Mouse (Mus musculus) liver, postnatal 0 days (tissue): ENCODE results near the gene Hacd4. TPM values are rescaled to one million over a fixed set of nuclear protein-coding genes. Genes with fewer than 3 reads are reported as not detected.

Experiments
- ATAC-seq: fragments of 200-750 bp; cut with Nextera tagmentation; 2 replicates; pipeline ENCODE4 v1.8.0; 2017; ENCODE audit warnings: mild to moderate bottlenecking, moderate library complexity
- DNase-seq: peaks from one replicate; pipeline ENCODE4 v3.0.0-alpha.2; 2016
- H3K27ac ChIP-seq: fragments of 300-500 bp; sonication (generic); 2 replicates; pipeline ENCODE4 v1.5.1; 2014; ENCODE audit warnings: antibody characterized with exemption, moderate library complexity, mild to moderate bottlenecking, low read depth
- H3K27me3 ChIP-seq: fragments of 300-500 bp; sonication (generic); 2 replicates; pipeline ENCODE4 v1.6.1; 2014; ENCODE audit warnings: low read length, control low read depth, mixed read lengths; ENCODE audit not compliant: insufficient read depth
- H3K36me3 ChIP-seq: fragments of 300-500 bp; sonication (generic); replicated peaks from 2 replicates; pipeline ENCODE4 v1.6.1; 2014; ENCODE audit warnings: mild to moderate bottlenecking, control low read depth, low read length, moderate library complexity, mixed read lengths; ENCODE audit not compliant: insufficient read depth
- H3K4me1 ChIP-seq: fragments of 300-500 bp; sonication (generic); 2 replicates; pipeline ENCODE4 v1.6.1; 2014; ENCODE audit warnings: antibody characterized with exemption, mild to moderate bottlenecking, control low read depth; ENCODE audit not compliant: insufficient read depth
- H3K4me2 ChIP-seq: fragments of 300-500 bp; sonication (generic); 2 replicates; pipeline ENCODE4 v1.6.1; 2014; ENCODE audit warnings: low read depth, mild to moderate bottlenecking, low read length, moderate library complexity, mixed read lengths
- H3K4me3 ChIP-seq: fragments of 300-500 bp; sonication (generic); 2 replicates; pipeline ENCODE4 v1.5.1; 2014; ENCODE audit warnings: low read depth, low read length
- H3K9ac ChIP-seq: fragments of 300-500 bp; sonication (generic); replicated peaks from 2 replicates; pipeline ENCODE4 v1.6.1; 2014; ENCODE audit warnings: mild to moderate bottlenecking, moderate library complexity
- H3K9me3 ChIP-seq: fragments of 300-500 bp; sonication (generic); 2 replicates; pipeline ENCODE4 v1.6.1; 2016; ENCODE audit warnings: mild to moderate bottlenecking, control low read depth, low read length, mixed read lengths
- CTCF ChIP-seq: sonication (generic); IDR thresholded peaks from 2 replicates; pipeline ENCODE4 v1.5.1; 2016; ENCODE audit warnings: antibody characterized with exemption, low read depth
- EP300 ChIP-seq: IDR thresholded peaks from 2 replicates; pipeline ENCODE4 v1.6.1; 2016; ENCODE audit warnings: antibody characterized with exemption, low read depth, mild to moderate bottlenecking
- WGBS: fragments of 180-500 bp; shearing (Covaris S2); extraction: QIAGEN DNeasy Blood & Tissue Kit; methylation state at CpG from one replicate; pipeline ENCODE4 v1.1.7; 2014; ENCODE audit not compliant: insufficient replicate concordance; 5-methylcytosine and 5-hydroxymethylcytosine counted together
- polyA plus RNA-seq: library from polyadenylated mRNA; unstranded; fragments of >200 nt; fragmentation: Nextera tagmentation; extraction: Ambion mirVana; gene quantifications from 2 replicates; pipeline ENCODE4 v1.2.1, GENCODE M21; 2015

The Hacd4 gene
- polyA plus RNA-seq, result 5.3 TPM in 2 replicates

- peak; percentile 52 for DNase-seq
- peaks cover 10% of the 10 kb centered on the region for H3K4me1 ChIP-seq
- H3K27me3 ChIP-seq, result no peaks in the 10 kb centered on the region
- peak; percentile 62 for ATAC-seq
- peak within 1 kb of the TSS; percentile 55 for H3K9ac ChIP-seq
- H3K4me2 ChIP-seq, result peak within 1 kb of the TSS; percentile 62
- no peak for TF ChIP-seq EP300
- no peak for TF ChIP-seq CTCF
- 5% methylated on average over 14 of the region's 14 CpGs for WGBS
- H3K36me3 ChIP-seq, result no peaks in the 10 kb centered on the region
- peak within 1 kb of the TSS; percentile 7 for H3K27ac ChIP-seq
- no peaks in the 10 kb centered on the region for H3K9me3 ChIP-seq
- peak within 1 kb of the TSS; percentile 42 for H3K4me3 ChIP-seq
These were observed at the start of gene Hacd4 for GRCm38 (mm10) chr4:88438326-88438989. TSS of gene Hacd4 (minus strand) at chr4:88438928.

GRCm38 (mm10) chr4:88488107-88488506, 49.4 kb upstream of the Hacd4 start:
- no peak overlapping the region for H3K27ac ChIP-seq
- no peak overlapping the region for H3K4me2 ChIP-seq
- H3K9ac ChIP-seq, result no peak overlapping the region
- no peaks in the 10 kb centered on the region for H3K27me3 ChIP-seq
- H3K36me3 ChIP-seq, result no peaks in the 10 kb centered on the region
- WGBS, result 72% methylated on average over 3 of the region's 3 CpGs
- ATAC-seq (no peak), DNase-seq (no peak)
- H3K4me1 ChIP-seq, result no peaks in the 10 kb centered on the region
- TF ChIP-seq CTCF (no peak), EP300 (no peak)
- no peak overlapping the region for H3K4me3 ChIP-seq
- H3K9me3 ChIP-seq, result no peaks in the 10 kb centered on the region

- H3K36me3 ChIP-seq, result no peaks in the 10 kb centered on the region
- no peaks in the 10 kb centered on the region for H3K9me3 ChIP-seq
- H3K4me2 ChIP-seq, result no peak overlapping the region
- TF ChIP-seq EP300, result no peak
- no peak for TF ChIP-seq CTCF
- no peaks in the 10 kb centered on the region for H3K27me3 ChIP-seq
- no peaks in the 10 kb centered on the region for H3K4me1 ChIP-seq
- H3K4me3 ChIP-seq, result no peak overlapping the region
- no peak overlapping the region for H3K27ac ChIP-seq
- DNase-seq (no peak), ATAC-seq (0 out of 2 replicates have a peak, but pooled peaks have one; percentile 19)
- no peak overlapping the region for H3K9ac ChIP-seq
- 53% methylated on average over 6 of the region's 6 CpGs for WGBS
These were observed 41.4 kb upstream of the Hacd4 start for GRCm38 (mm10) chr4:88480130-88480529.

- H3K36me3 ChIP-seq, result no peaks in the 10 kb centered on the region
- no peak overlapping the region for H3K4me2 ChIP-seq
- H3K4me1 ChIP-seq, result no peaks in the 10 kb centered on the region
- H3K9me3 ChIP-seq, result no peaks in the 10 kb centered on the region
- H3K9ac ChIP-seq, result no peak overlapping the region
- WGBS, result 83% methylated on average over 9 of the region's 9 CpGs
- TF ChIP-seq CTCF, result no peak
- H3K27me3 ChIP-seq, result no peaks in the 10 kb centered on the region
- no peak overlapping the region for H3K4me3 ChIP-seq
- no peak for DNase-seq
- H3K27ac ChIP-seq, result no peak overlapping the region
- ATAC-seq, result no peak
These were observed 40.1 kb upstream of the Hacd4 start for GRCm38 (mm10) chr4:88478809-88479186.

GRCm38 (mm10) chr4:88478177-88478808, 39.6 kb upstream of the Hacd4 start:
- TF ChIP-seq EP300, result no peak
- TF ChIP-seq CTCF, result no peak
- ATAC-seq, result no peak
- Histone ChIP-seq H3K4me1 (no peaks in the 10 kb centered on the region), H3K36me3 (no peaks in the 10 kb centered on the region), H3K27me3 (no peaks in the 10 kb centered on the region), H3K27ac (no peak overlapping the region), H3K4me3 (no peak overlapping the region), H3K9me3 (no peaks in the 10 kb centered on the region), H3K4me2 (no peak overlapping the region), H3K9ac (no peak overlapping the region)
- WGBS, result 77% methylated on average over 4 of the region's 4 CpGs
- DNase-seq, result no peak

GRCm38 (mm10) chr4:88476511-88477210, 37.9 kb upstream of the Hacd4 start:
- Histone ChIP-seq H3K9me3 (no peaks in the 10 kb centered on the region), H3K27me3 (no peaks in the 10 kb centered on the region), H3K4me2 (no peak overlapping the region), H3K4me3 (no peak overlapping the region), H3K9ac (no peak overlapping the region), H3K36me3 (no peaks in the 10 kb centered on the region), H3K4me1 (no peaks in the 10 kb centered on the region), H3K27ac (no peak overlapping the region)
- ATAC-seq (no peak), DNase-seq (no peak)
- 55% methylated on average over 4 of the region's 4 CpGs for WGBS
- TF ChIP-seq CTCF, result no peak
- TF ChIP-seq EP300, result no peak
